Mouse (Mus musculus): ENCODE data around the gene Cep95. TPM values are rescaled to one million over a fixed set of nuclear protein-coding genes. Genes with fewer than 3 reads are reported as not detected.
A peak's percentile ranks its signal among the peaks of the same experiment; 100 is the strongest.

The Cep95 gene
- total and polyA plus RNA-seq, 3 experiments: 2.7 to 6.0 (median 4.9) TPM

GRCm38 (mm10) chr11:106822911-106823310 lies 33.9 kb downstream of the Cep95 start:
- H3K4me1 ChIP-seq (ENCODE audit: control insufficient read depth, insufficient read depth, low read length): peaks cover 6% of the 10 kb centered on the region
- no peak for DNase-seq
- H3K36me3 ChIP-seq (ENCODE audit: control insufficient read depth, insufficient read depth, low read length): peaks cover 11% of the 10 kb centered on the region
- WGBS: 79% methylated on average over 5 of the region's 5 CpGs
- intact Hi-C loops (cut with DNase I): no loop called here
- no peak overlapping the region for H3K4me3 ChIP-seq
- H3K79me2 ChIP-seq (replicated peaks; ENCODE audit: control insufficient read depth, insufficient read depth, low read length): no peaks in the 10 kb centered on the region
- H3K27ac ChIP-seq: no peak overlapping the region
- H3K27me3 ChIP-seq (ENCODE audit: control insufficient read depth, insufficient read depth, low read length): no peaks in the 10 kb centered on the region
- no peak overlapping the region for H3K9ac ChIP-seq (ENCODE audit: low read depth, low read length)
- no peak for TF ChIP-seq CTCF (IDR thresholded peaks at IDR 0.05)
- no peak for TF ChIP-seq POLR2A (IDR thresholded peaks at IDR 0.05; ENCODE audit: insufficient read depth, low read depth, low read length)
- TF ChIP-seq EP300 (IDR thresholded peaks at IDR 0.05; ENCODE audit: insufficient read depth, low read depth, low read length): no peak

DNA sequence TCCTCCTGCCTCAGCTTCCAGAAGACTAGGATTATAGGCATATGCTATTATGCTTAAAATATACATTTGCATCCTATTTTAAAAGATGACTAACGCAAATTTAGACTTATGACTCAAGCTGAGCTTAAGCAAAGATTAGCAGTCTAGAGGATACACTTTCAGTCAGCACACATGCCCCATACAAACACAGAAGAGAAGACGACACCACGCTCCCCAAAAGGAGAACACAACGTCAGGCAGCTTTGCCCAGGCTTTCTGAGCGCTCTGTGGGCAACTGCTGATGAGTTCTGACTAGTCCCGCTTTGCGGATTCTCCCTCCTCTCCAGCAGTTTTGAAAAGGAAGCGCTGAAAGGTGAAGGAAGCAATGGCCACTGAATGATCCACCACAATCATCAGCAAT lies 34.7 kb downstream of the Cep95 start:
- Histone ChIP-seq H3K9ac (ENCODE audit: low read depth, low read length) (no peak overlapping the region), H3K4me1 (ENCODE audit: control insufficient read depth, insufficient read depth, low read length) (peaks cover 6% of the 10 kb centered on the region), H3K36me3 (ENCODE audit: control insufficient read depth, insufficient read depth, low read length) (peaks cover 7% of the 10 kb centered on the region), H3K79me2 (replicated peaks; ENCODE audit: control insufficient read depth, insufficient read depth, low read length) (no peaks in the 10 kb centered on the region), H3K27me3 (ENCODE audit: control insufficient read depth, insufficient read depth, low read length) (no peaks in the 10 kb centered on the region), H3K4me3 (no peak overlapping the region), H3K27ac (no peak overlapping the region)
- DNase-seq: no peak
- TF ChIP-seq POLR2A (IDR thresholded peaks at IDR 0.05; ENCODE audit: insufficient read depth, low read depth, low read length) (no peak), EP300 (IDR thresholded peaks at IDR 0.05; ENCODE audit: insufficient read depth, low read depth, low read length) (no peak), CTCF (IDR thresholded peaks at IDR 0.05) (no peak)
- 95% methylated on average over 8 of the region's 8 CpGs for WGBS
- intact Hi-C loops (cut with DNase I): no loop called here

- H3K27ac ChIP-seq: no peak overlapping the region
- 85% methylated on average over 10 of the region's 10 CpGs for WGBS
- H3K4me3 ChIP-seq: no peak overlapping the region
- no peaks in the 10 kb centered on the region for H3K79me2 ChIP-seq (replicated peaks; ENCODE audit: control insufficient read depth, insufficient read depth, low read length)
- H3K4me1 ChIP-seq (ENCODE audit: control insufficient read depth, insufficient read depth, low read length): peaks cover 6% of the 10 kb centered on the region
- intact Hi-C loops (cut with DNase I): no loop called here
- no peak for DNase-seq
- TF ChIP-seq EP300 (IDR thresholded peaks at IDR 0.05; ENCODE audit: insufficient read depth, low read depth, low read length) (no peak), POLR2A (IDR thresholded peaks at IDR 0.05; ENCODE audit: insufficient read depth, low read depth, low read length) (no peak), CTCF (IDR thresholded peaks at IDR 0.05) (no peak)
- no peak overlapping the region for H3K9ac ChIP-seq (ENCODE audit: low read depth, low read length)
- no peaks in the 10 kb centered on the region for H3K27me3 ChIP-seq (ENCODE audit: control insufficient read depth, insufficient read depth, low read length)
- H3K36me3 ChIP-seq (ENCODE audit: control insufficient read depth, insufficient read depth, low read length): peaks cover 7% of the 10 kb centered on the region; the same call in 1 of the 2 replicates
These were observed 35.4 kb downstream of the Cep95 start for GRCm38 (mm10) chr11:106824403-106824802.

- no peak overlapping the region for H3K9ac ChIP-seq (ENCODE audit: low read depth, low read length)
- H3K4me3 ChIP-seq: no peak overlapping the region
- 93% methylated on average over 7 of the region's 7 CpGs for WGBS
- DNase-seq: no peak
- H3K36me3 ChIP-seq (ENCODE audit: control insufficient read depth, insufficient read depth, low read length): peaks cover 2% of the 10 kb centered on the region
- no peak for TF ChIP-seq POLR2A (IDR thresholded peaks at IDR 0.05; ENCODE audit: insufficient read depth, low read depth, low read length)
- TF ChIP-seq CTCF (IDR thresholded peaks at IDR 0.05): no peak
- TF ChIP-seq EP300 (IDR thresholded peaks at IDR 0.05; ENCODE audit: insufficient read depth, low read depth, low read length): no peak
- H3K4me1 ChIP-seq (ENCODE audit: control insufficient read depth, insufficient read depth, low read length): no peaks in the 10 kb centered on the region
- H3K27ac ChIP-seq: no peak overlapping the region
- H3K79me2 ChIP-seq (replicated peaks; ENCODE audit: control insufficient read depth, insufficient read depth, low read length): no peaks in the 10 kb centered on the region
- H3K27me3 ChIP-seq (ENCODE audit: control insufficient read depth, insufficient read depth, low read length): no peaks in the 10 kb centered on the region
- intact Hi-C loops (cut with DNase I): no loop called here
These were observed 39.0 kb downstream of the Cep95 start for GRCm38 (mm10) chr11:106828079-106828478.

DNA sequence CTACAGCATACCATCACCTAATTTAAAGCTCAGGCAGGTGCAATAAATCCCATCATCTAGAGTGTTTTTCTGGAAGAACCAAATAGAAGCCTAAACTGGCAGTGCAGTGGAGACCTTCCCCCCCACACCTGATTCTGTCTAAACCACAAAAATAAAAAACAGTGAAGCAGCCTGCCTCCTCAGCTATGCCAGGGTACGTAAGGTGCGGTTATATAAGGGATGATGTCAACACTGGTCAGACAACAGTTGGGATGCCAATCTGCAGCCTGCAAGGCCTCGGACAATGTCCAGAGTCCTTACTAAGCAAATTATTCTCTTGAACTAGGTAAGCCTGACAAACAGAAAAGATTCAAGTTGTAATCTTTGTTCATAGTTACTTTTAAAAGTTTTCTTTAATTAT lies 53.0 kb downstream of the Cep95 start:
- Histone ChIP-seq H3K4me1 (ENCODE audit: control insufficient read depth, insufficient read depth, low read length) (peaks cover 2% of the 10 kb centered on the region; the same call in 1 of the 2 replicates), H3K9ac (ENCODE audit: low read depth, low read length) (no peak overlapping the region), H3K27ac (no peak overlapping the region), H3K79me2 (replicated peaks; ENCODE audit: control insufficient read depth, insufficient read depth, low read length) (no peaks in the 10 kb centered on the region), H3K4me3 (no peak overlapping the region), H3K27me3 (ENCODE audit: control insufficient read depth, insufficient read depth, low read length) (no peaks in the 10 kb centered on the region), H3K36me3 (ENCODE audit: control insufficient read depth, insufficient read depth, low read length) (peaks cover 14% of the 10 kb centered on the region)
- DNase-seq: no peak
- 93% methylated on average over 3 of the region's 3 CpGs for WGBS
- TF ChIP-seq EP300 (IDR thresholded peaks at IDR 0.05; ENCODE audit: insufficient read depth, low read depth, low read length): no peak
- no peak for TF ChIP-seq POLR2A (IDR thresholded peaks at IDR 0.05; ENCODE audit: insufficient read depth, low read depth, low read length)
- no peak for TF ChIP-seq CTCF (IDR thresholded peaks at IDR 0.05)
- intact Hi-C loops (cut with DNase I): no loop called here

DNA sequence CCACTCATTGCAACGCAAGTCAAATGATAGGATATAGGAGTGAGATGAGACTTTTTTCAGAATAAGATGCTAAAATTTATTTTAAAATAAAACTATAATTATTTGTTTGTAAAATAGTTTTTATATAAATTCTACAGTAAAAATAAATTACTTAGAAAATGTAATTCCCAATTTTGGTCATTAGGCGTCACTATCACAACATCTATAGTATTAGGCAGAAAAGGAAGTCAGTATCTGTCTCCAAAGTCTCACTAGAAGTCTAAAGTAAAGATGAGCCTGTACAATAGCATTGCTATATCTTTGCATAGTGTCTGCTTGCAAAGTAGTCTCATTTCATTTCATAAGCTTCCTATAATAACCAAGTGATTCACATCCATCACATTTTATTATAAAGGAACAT lies 62.4 kb downstream of the Cep95 start:
- Histone ChIP-seq H3K79me2 (replicated peaks; ENCODE audit: control insufficient read depth, insufficient read depth, low read length) (no peaks in the 10 kb centered on the region), H3K4me1 (ENCODE audit: control insufficient read depth, insufficient read depth, low read length) (peaks cover 1% of the 10 kb centered on the region; the same call in 1 of the 2 replicates), H3K27me3 (ENCODE audit: control insufficient read depth, insufficient read depth, low read length) (no peaks in the 10 kb centered on the region), H3K36me3 (ENCODE audit: control insufficient read depth, insufficient read depth, low read length) (peaks cover 3% of the 10 kb centered on the region), H3K9ac (ENCODE audit: low read depth, low read length) (no peak overlapping the region), H3K27ac (no peak overlapping the region), H3K4me3 (no peak overlapping the region)
- intact Hi-C loops (cut with DNase I): loop anchor here (2.0 kb wide), 1 partner anchor 193 kb away; no protein-coding TSS in a partner anchor
- TF ChIP-seq EP300 (IDR thresholded peaks at IDR 0.05; ENCODE audit: insufficient read depth, low read depth, low read length) (no peak), CTCF (IDR thresholded peaks at IDR 0.05) (peak; percentile 79)
- DNase-seq: no peak
- WGBS: 50% methylated on average over 2 of the region's 2 CpGs

Small RNA genes lying within 50 kb of the gene (microRNA-seq; reads per million reads assigned to microRNA genes)
- gene Gm25994 (0 reads per million in 2 experiments), gene Mir3064 (15.8 to 19.1 reads per million in 2 experiments)

Other genes starting within 250 kb of the Cep95 start
- 10 to 100 TPM; 42.5 to 46.8 TPM for gene Tex2, start 175.8 kb upstream of the Cep95 start, total RNA-seq (2021)
- 17.2 and 27.1 TPM in 2 replicates for gene Tex2, start 175.8 kb upstream of the Cep95 start, polyA plus RNA-seq (2012; rRNA removed)
- 100 to 1,000 TPM; 114 to 123 TPM for gene Pecam1, start 38.6 kb upstream of the Cep95 start, total RNA-seq (2021)
- 78.3 and 130 TPM in 2 replicates for gene Pecam1, start 38.6 kb upstream of the Cep95 start, polyA plus RNA-seq (2012; rRNA removed)
- 1 to 10 TPM in 1 of 2 experiments, under 1 TPM in 1; 0.93 to 1.4 TPM for gene Milr1, start 38.0 kb upstream of the Cep95 start, total RNA-seq (2021)
- 0.29 and 0.56 TPM in 2 replicates for gene Milr1, start 38.0 kb upstream of the Cep95 start, polyA plus RNA-seq (2012; rRNA removed)
- 1 to 10 TPM; 3.7 to 4.2 TPM for gene Polg2, start 9.7 kb upstream of the Cep95 start, total RNA-seq (2021)
- gene Polg2, start 9.7 kb upstream of the Cep95 start, polyA plus RNA-seq (2012; rRNA removed): 2.7 and 3.8 TPM in 2 replicates
- 100 to 1,000 TPM; 328 to 354 TPM for gene Ddx5, start 67 bp upstream of the Cep95 start, total RNA-seq (2021)
- 202 and 306 TPM in 2 replicates for gene Ddx5, start 67 bp upstream of the Cep95 start, polyA plus RNA-seq (2012; rRNA removed)
- 10 to 100 TPM; 39.9 to 41.0 TPM for gene Smurf2, start 131.5 kb downstream of the Cep95 start, total RNA-seq (2021)
- gene Smurf2, start 131.5 kb downstream of the Cep95 start, polyA plus RNA-seq (2012; rRNA removed): 9.5 and 14.9 TPM in 2 replicates
- gene Kpna2, start 210.3 kb downstream of the Cep95 start, total RNA-seq (2021): 10 to 100 TPM; 61.1 to 62.9 TPM
- gene Kpna2, start 210.3 kb downstream of the Cep95 start, polyA plus RNA-seq (2012; rRNA removed): 19.5 and 35.7 TPM in 2 replicates
- 1 to 10 TPM; 1.9 to 3.0 TPM for gene 1810010H24Rik, start 236.4 kb downstream of the Cep95 start, total RNA-seq (2021)
- gene 1810010H24Rik, start 236.4 kb downstream of the Cep95 start, polyA plus RNA-seq (2012; rRNA removed): 1.9 and 2.7 TPM in 2 replicates